Mouse (Mus musculus): ENCODE measurements around the gene Picalm.

DNA sequence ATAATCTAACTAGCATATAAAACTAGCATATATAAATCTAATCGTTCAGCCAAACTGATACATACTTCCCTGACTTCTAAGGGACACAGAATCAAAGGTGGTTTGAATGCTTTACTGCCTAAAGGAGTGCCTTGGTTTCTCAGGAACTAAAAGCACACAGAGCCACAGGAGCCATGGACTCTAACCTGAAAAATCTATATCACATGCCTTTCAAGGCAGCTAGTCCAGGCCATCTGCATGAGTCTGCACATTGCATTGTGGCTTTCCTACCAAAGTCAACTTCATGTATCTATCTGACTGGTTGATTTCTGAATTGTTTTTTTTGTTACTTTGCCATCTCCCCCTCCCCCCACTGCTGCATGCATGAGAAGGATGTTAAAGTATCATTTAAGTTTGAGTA lies 50.6 kb downstream of the Picalm start:
- TF ChIP-seq CTCF (IDR thresholded peaks at IDR 0.05; ENCODE audit: low read depth): no peak
- no peak for TF ChIP-seq EP300 (IDR thresholded peaks at IDR 0.05; ENCODE audit: low read depth)
